Mouse (Mus musculus) lung, postnatal 0 days (tissue): ENCODE data around the gene Kitl.

Experiments
- CTCF ChIP-seq: IDR thresholded peaks from 2 replicates; pipeline ENCODE4 v1.5.1; 2016; ENCODE audit warnings: antibody characterized with exemption, mild to moderate bottlenecking
- EP300 ChIP-seq: IDR thresholded peaks from 2 replicates; pipeline ENCODE4 v1.6.1; 2016; ENCODE audit warnings: antibody characterized with exemption, mild to moderate bottlenecking, control low read depth

GRCm38 (mm10) chr10:100030980-100031516 is 15.6 kb downstream of the Kitl start:
- TF ChIP-seq CTCF (no peak), EP300 (no peak)
